Mouse (Mus musculus) forebrain, embryonic 16.5 days (tissue): ENCODE measurements around the gene Per1. TPM values are rescaled to one million over a fixed set of nuclear protein-coding genes. Genes with fewer than 3 reads are reported as not detected.
A peak's percentile ranks its signal among the peaks of the same experiment; 100 is the strongest.
"Not testable (repeated sequence)": the region's sequence is repeated elsewhere in the genome, so short reads cannot be mapped to it uniquely, and the experiment has no call there.

ENCODE experiments used
- ATAC-seq: fragments of 200-750 bp; cut with Nextera tagmentation; 2 replicates; pipeline ENCODE4 v1.8.0; 2017; ENCODE audit warnings: mild to moderate bottlenecking, moderate library complexity
- H3K27ac ChIP-seq: fragments of 300-500 bp; sonication (generic); 2 replicates; pipeline ENCODE4 v1.5.1; 2014; ENCODE audit warnings: low read length, control low read depth
- H3K27me3 ChIP-seq: fragments of 300-500 bp; sonication (generic); replicated peaks from 2 replicates; pipeline ENCODE4 v1.6.1; 2014; ENCODE audit warnings: low read length; ENCODE audit not compliant: control insufficient read depth, insufficient read depth
- H3K36me3 ChIP-seq: fragments of 300-500 bp; sonication (generic); 2 replicates; pipeline ENCODE4 v1.6.1; 2014; ENCODE audit not compliant: control insufficient read depth, insufficient read depth
- H3K4me1 ChIP-seq: fragments of 300-500 bp; sonication (generic); replicated peaks from 2 replicates; pipeline ENCODE4 v1.6.1; 2014; ENCODE audit warnings: low read length; ENCODE audit not compliant: control insufficient read depth, insufficient read depth
- H3K4me2 ChIP-seq: fragments of 300-500 bp; sonication (generic); 2 replicates; pipeline ENCODE4 v1.6.1; 2014; ENCODE audit warnings: mild to moderate bottlenecking, low read length, control low read depth
- H3K4me3 ChIP-seq: fragments of 300-500 bp; sonication (generic); replicated peaks from 2 replicates; pipeline ENCODE4 v1.5.1; 2014; ENCODE audit warnings: mild to moderate bottlenecking, low read length, control low read depth
- H3K9ac ChIP-seq: fragments of 300-500 bp; sonication (generic); replicated peaks from 2 replicates; pipeline ENCODE4 v1.6.1; 2014; ENCODE audit warnings: low read depth, low read length, control low read depth
- H3K9me3 ChIP-seq: fragments of 300-500 bp; sonication (generic); 2 replicates; pipeline ENCODE4 v1.6.1; 2016; ENCODE audit warnings: low read length; ENCODE audit not compliant: control insufficient read depth
- WGBS: fragments of 180-500 bp; shearing (Covaris S2); extraction: QIAGEN DNeasy Blood & Tissue Kit; methylation state at CpG from one replicate; pipeline ENCODE4 v1.1.7; 2014; 5-methylcytosine and 5-hydroxymethylcytosine counted together
- polyA plus RNA-seq: library from polyadenylated mRNA; unstranded; fragments of >200 nt; fragmentation: Nextera tagmentation; extraction: Ambion mirVana; gene quantifications from 2 replicates; pipeline ENCODE4 v1.2.1, GENCODE M21; 2015

The Per1 gene
- polyA plus RNA-seq, 1 experiment from 2014 or later = 11.8 TPM

DNA sequence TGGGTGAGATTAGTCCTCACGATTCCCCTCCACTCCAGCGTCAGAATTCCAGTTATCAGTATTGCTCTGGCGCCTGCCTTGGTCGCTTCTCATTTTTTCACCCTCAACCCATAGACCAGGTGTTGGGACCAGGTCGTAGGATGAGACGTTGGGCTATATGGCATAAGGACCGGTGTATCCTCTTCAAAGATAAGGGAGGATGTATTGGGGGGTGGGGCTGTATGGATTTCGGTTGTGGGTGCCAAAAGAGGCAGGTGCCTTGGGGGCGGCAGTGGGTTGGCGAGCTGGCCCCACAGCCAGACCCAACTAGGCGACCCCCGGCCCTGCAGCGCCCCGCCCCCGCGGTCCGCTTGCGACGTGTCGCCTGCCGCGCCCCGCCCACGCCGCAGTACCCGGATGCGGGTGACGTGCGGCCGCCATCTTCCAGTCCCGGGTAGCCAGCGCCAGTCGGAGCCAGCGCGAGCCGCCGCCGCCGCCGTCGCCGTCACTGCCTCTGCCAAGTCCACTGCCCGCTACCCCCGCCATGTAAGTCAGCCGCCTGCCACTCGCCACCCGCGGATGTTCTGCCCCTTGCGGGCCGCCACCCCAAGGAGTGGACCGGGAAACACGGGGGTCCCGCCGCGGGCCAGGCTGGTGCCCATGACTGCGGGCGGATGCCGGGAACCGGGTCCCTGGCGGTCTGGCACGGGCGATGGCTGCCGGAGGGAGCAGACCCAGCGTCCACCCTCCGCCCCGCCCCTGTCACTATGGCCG lies 6.7 kb upstream of the Per1 start, which contains the start of gene Vamp2:
Vamp2 (plus strand) TSS at position 388 of the 753 bp plus-strand sequence.
- Histone ChIP-seq H3K9ac (peak within 1 kb of the TSS; percentile 100), H3K36me3 (0 out of 2 replicates have a peak, but pooled peaks cover 2% of the 10 kb centered on the region), H3K27me3 (no peaks in the 10 kb centered on the region), H3K4me2 (peak within 1 kb of the TSS; percentile 98), H3K27ac (peak within 1 kb of the TSS; percentile 94), H3K4me1 (peaks cover 34% of the 10 kb centered on the region), H3K9me3 (no peaks in the 10 kb centered on the region), H3K4me3 (peak within 1 kb of the TSS; percentile 99)
- WGBS = 1% methylated on average over 53 of the region's 67 CpGs
- ATAC-seq = peak; percentile 90

- WGBS = 11% methylated on average over 25 of the region's 25 CpGs
- Histone ChIP-seq H3K27ac (peak overlapping the region; percentile 94), H3K9ac (peak overlapping the region; percentile 100), H3K4me1 (peaks cover 34% of the 10 kb centered on the region), H3K36me3 (0 out of 2 replicates have a peak, but pooled peaks cover 2% of the 10 kb centered on the region), H3K27me3 (no peaks in the 10 kb centered on the region), H3K9me3 (no peaks in the 10 kb centered on the region), H3K4me2 (peak overlapping the region; percentile 98), H3K4me3 (peak overlapping the region; percentile 99)
- peak; percentile 2; the same call in 1 of the 2 replicates for ATAC-seq
Measured at GRCm38 (mm10) chr11:69088856-69089615, 6.0 kb upstream of the Per1 start.

DNA sequence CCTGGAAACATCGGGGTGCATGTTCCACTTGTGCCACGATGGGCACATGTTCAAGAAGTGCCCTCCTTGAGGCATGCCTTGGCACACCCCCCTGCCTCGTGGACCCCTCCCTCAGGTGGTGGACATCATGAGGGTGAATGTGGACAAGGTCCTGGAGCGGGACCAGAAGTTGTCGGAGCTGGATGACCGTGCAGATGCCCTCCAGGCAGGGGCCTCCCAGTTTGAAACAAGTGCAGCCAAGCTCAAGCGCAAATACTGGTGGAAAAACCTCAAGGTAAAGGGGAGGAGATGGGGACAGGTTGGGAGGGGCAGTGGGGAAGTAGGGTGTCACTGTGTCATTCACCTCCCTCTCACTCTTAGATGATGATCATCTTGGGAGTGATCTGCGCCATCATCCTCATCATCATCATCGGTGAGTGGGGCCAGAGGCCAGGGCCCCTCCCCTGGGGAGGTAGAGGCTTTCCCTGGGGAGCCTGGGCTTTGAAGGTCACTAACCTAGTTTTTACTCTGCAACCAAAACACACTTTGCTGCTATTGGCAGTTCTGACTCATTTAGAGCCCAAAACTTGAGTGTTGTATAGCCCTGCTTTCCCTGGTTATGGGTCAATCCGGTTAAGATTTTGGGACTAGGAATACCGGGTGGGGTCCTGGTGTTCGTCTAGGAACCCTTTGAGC lies 5.3 kb upstream of the Per1 start:
- Histone ChIP-seq H3K9me3 (no peaks in the 10 kb centered on the region), H3K9ac (peak overlapping the region; percentile 100), H3K36me3 (0 out of 2 replicates have a peak, but pooled peaks cover 2% of the 10 kb centered on the region), H3K27ac (no peak overlapping the region), H3K27me3 (no peaks in the 10 kb centered on the region), H3K4me1 (peaks cover 38% of the 10 kb centered on the region), H3K4me2 (peak overlapping the region; percentile 98), H3K4me3 (peak overlapping the region; percentile 99)
- ATAC-seq = no peak
- WGBS = 89% methylated on average over 12 of the region's 12 CpGs

DNA sequence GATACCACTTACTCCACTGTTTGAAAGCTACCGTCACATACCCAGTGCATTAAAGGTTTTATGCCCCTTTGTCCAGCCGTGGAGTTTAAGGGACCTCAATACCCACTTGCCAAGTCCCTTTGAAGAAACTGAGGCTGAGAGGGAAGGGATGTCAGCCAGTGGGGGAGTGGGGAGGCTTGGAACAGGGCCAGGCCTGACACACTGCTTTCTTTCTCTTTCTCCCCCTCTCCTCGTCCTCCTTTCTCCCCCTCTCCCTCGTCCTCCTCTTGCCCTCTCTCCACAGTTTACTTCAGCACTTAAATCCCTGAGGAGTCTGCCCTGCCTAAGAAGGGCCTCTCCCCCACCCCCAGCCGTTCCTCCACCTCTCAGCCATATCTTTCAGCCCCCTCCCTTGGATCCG lies 4.7 kb upstream of the Per1 start:
- no peak for ATAC-seq
- Histone ChIP-seq H3K27ac (no peak overlapping the region), H3K4me3 (no peak overlapping the region), H3K9me3 (no peaks in the 10 kb centered on the region), H3K4me1 (peaks cover 40% of the 10 kb centered on the region), H3K4me2 (peak overlapping the region; percentile 98), H3K27me3 (no peaks in the 10 kb centered on the region), H3K36me3 (0 out of 2 replicates have a peak, but pooled peaks cover 2% of the 10 kb centered on the region), H3K9ac (peak overlapping the region; percentile 13; the same call in 1 of the 2 replicates)
- WGBS = 68% methylated on average over 4 of the region's 6 CpGs

GRCm38 (mm10) chr11:69091566-69092385 lies 3.2 kb upstream of the Per1 start:
- H3K27ac ChIP-seq = no peak overlapping the region
- H3K4me3 ChIP-seq = no peak overlapping the region
- no peak overlapping the region for H3K9ac ChIP-seq
- no peaks in the 10 kb centered on the region for H3K9me3 ChIP-seq
- no peak overlapping the region for H3K4me2 ChIP-seq
- H3K27me3 ChIP-seq = no peaks in the 10 kb centered on the region
- H3K4me1 ChIP-seq = peaks cover 52% of the 10 kb centered on the region
- WGBS = 67% methylated on average over 7 of the region's 7 CpGs
- no peak for ATAC-seq
- 0 out of 2 replicates have a peak, but pooled peaks cover 2% of the 10 kb centered on the region for H3K36me3 ChIP-seq

DNA sequence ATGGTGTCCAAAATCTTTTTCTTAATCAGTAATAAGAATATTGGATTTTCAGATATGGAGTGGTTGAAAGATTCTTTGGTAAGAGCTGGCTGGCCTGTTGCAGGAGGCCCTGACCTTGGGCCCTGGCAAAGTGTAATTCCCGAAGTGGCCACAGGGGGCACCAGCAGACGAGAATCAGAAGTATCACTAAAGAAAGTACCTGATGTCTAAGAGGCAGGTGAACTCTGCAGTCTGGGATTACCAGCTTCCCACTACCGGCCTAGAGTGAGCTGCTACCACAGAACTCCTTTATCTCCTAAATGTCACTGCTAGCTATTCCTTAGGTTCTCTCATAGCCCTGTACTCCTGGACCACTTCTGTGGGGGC lies 2.6 kb upstream of the Per1 start:
- WGBS = 0% methylated on average over 3 of the region's 3 CpGs
- 0 out of 2 replicates have a peak, but pooled peaks cover 2% of the 10 kb centered on the region for H3K36me3 ChIP-seq
- H3K9me3 ChIP-seq = no peaks in the 10 kb centered on the region
- no peaks in the 10 kb centered on the region for H3K27me3 ChIP-seq
- H3K27ac ChIP-seq = no peak overlapping the region
- no peak overlapping the region for H3K4me3 ChIP-seq
- no peak overlapping the region for H3K9ac ChIP-seq
- no peak overlapping the region for H3K4me2 ChIP-seq
- ATAC-seq = no peak
- peaks cover 58% of the 10 kb centered on the region for H3K4me1 ChIP-seq

GRCm38 (mm10) chr11:69092871-69093270 lies 2.1 kb upstream of the Per1 start:
- Histone ChIP-seq H3K27me3 (no peaks in the 10 kb centered on the region), H3K27ac (no peak overlapping the region), H3K36me3 (0 out of 2 replicates have a peak, but pooled peaks cover 2% of the 10 kb centered on the region), H3K4me1 (peaks cover 62% of the 10 kb centered on the region), H3K9ac (no peak overlapping the region), H3K4me3 (no peak overlapping the region), H3K9me3 (no peaks in the 10 kb centered on the region), H3K4me2 (no peak overlapping the region)
- ATAC-seq = no peak
- 84% methylated on average over 4 of the region's 4 CpGs for WGBS

GRCm38 (mm10) chr11:69093856-69094255 lies 1.2 kb upstream of the Per1 start:
- H3K9ac ChIP-seq, H3K4me2 ChIP-seq, H3K27ac ChIP-seq, H3K9me3 ChIP-seq, H3K36me3 ChIP-seq, ATAC-seq, H3K27me3 ChIP-seq, H3K4me3 ChIP-seq: not testable (repeated sequence)
- 90% methylated on average over 7 of the region's 7 CpGs for WGBS
- peaks cover 69% of the 10 kb centered on the region for H3K4me1 ChIP-seq
